Mouse (Mus musculus): Measurements from ENCODE around the gene Cdh20. TPM values are rescaled to one million over a fixed set of nuclear protein-coding genes. Genes with fewer than 3 reads are reported as not detected.

Gene Cdh20
- polyA plus RNA-seq, 1 experiment = 0.38 TPM

- no peak overlapping the region for H3K27ac ChIP-seq (ENCODE audit: control insufficient read depth, insufficient read depth, low read depth, low read length)
Observed at GRCm38 (mm10) chr1:105012616-105013015, 244.3 kb downstream of the Cdh20 start.

GRCm38 (mm10) chr1:105013291-105013690 lies 245.0 kb downstream of the Cdh20 start:
- Histone ChIP-seq H3K27ac (ENCODE audit: control insufficient read depth, insufficient read depth, low read depth, low read length) (no peak overlapping the region), H3K4me1 (ENCODE audit: control insufficient read depth, insufficient read depth, low read length) (no peaks in the 10 kb centered on the region), H3K27me3 (ENCODE audit: control insufficient read depth, insufficient read depth, low read length) (no peaks in the 10 kb centered on the region), H3K4me3 (ENCODE audit: control insufficient read depth, low read depth, low read length) (no peak overlapping the region), H3K36me3 (ENCODE audit: control insufficient read depth, insufficient read depth, low read length) (no peaks in the 10 kb centered on the region)
- TF ChIP-seq POLR2A (IDR thresholded peaks at IDR 0.05; ENCODE audit: control insufficient read depth, low read depth, low read length) (no peak), CTCF (IDR thresholded peaks at IDR 0.05; ENCODE audit: control insufficient read depth, insufficient read depth, insufficient replicate concordance, low read depth, low read length) (no peak)

More at GRCm38 (mm10) chr1:105012616-105013015, 244.3 kb downstream of the Cdh20 start:
- Histone ChIP-seq H3K4me1 (ENCODE audit: control insufficient read depth, insufficient read depth, low read length) (no peaks in the 10 kb centered on the region), H3K4me3 (ENCODE audit: control insufficient read depth, low read depth, low read length) (no peak overlapping the region), H3K36me3 (ENCODE audit: control insufficient read depth, insufficient read depth, low read length) (no peaks in the 10 kb centered on the region), H3K27me3 (ENCODE audit: control insufficient read depth, insufficient read depth, low read length) (no peaks in the 10 kb centered on the region)
- TF ChIP-seq CTCF (IDR thresholded peaks at IDR 0.05; ENCODE audit: control insufficient read depth, insufficient read depth, insufficient replicate concordance, low read depth, low read length) (no peak), POLR2A (IDR thresholded peaks at IDR 0.05; ENCODE audit: control insufficient read depth, low read depth, low read length) (no peak)

- no peaks in the 10 kb centered on the region for H3K27me3 ChIP-seq (ENCODE audit: control insufficient read depth, insufficient read depth, low read length)
- H3K27ac ChIP-seq (ENCODE audit: control insufficient read depth, insufficient read depth, low read depth, low read length) = no peak overlapping the region
- no peak overlapping the region for H3K4me3 ChIP-seq (ENCODE audit: control insufficient read depth, low read depth, low read length)
- no peaks in the 10 kb centered on the region for H3K36me3 ChIP-seq (ENCODE audit: control insufficient read depth, insufficient read depth, low read length)
- H3K4me1 ChIP-seq (ENCODE audit: control insufficient read depth, insufficient read depth, low read length) = no peaks in the 10 kb centered on the region
- TF ChIP-seq POLR2A (IDR thresholded peaks at IDR 0.05; ENCODE audit: control insufficient read depth, low read depth, low read length) (no peak), CTCF (IDR thresholded peaks at IDR 0.05; ENCODE audit: control insufficient read depth, insufficient read depth, insufficient replicate concordance, low read depth, low read length) (no peak)
Observed at GRCm38 (mm10) chr1:105041668-105042067, 273.3 kb downstream of the Cdh20 start.
